Mouse (Mus musculus) thymus, adult 2 months (tissue): Measurements from ENCODE around the gene Ssx2ip.

Source experiments
- CTCF ChIP-seq: fragments of 200-500 bp; IDR thresholded peaks from 2 replicates; pipeline ENCODE4 v1.5.1; 2012; ENCODE audit warnings: mild to moderate bottlenecking, control low read depth, low read length, moderate library complexity, borderline replicate concordance; ENCODE audit not compliant: control insufficient read depth, poor library complexity, insufficient read depth; ENCODE audit errors: extremely low read depth
- POLR2A ChIP-seq: fragments of 200-500 bp; IDR thresholded peaks from 2 replicates; pipeline ENCODE4 v1.6.1; 2012; ENCODE audit warnings: mild to moderate bottlenecking, low read length, control low read depth, moderate library complexity; ENCODE audit not compliant: control insufficient read depth, poor library complexity, insufficient read depth; ENCODE audit errors: extremely low read depth

DNA sequence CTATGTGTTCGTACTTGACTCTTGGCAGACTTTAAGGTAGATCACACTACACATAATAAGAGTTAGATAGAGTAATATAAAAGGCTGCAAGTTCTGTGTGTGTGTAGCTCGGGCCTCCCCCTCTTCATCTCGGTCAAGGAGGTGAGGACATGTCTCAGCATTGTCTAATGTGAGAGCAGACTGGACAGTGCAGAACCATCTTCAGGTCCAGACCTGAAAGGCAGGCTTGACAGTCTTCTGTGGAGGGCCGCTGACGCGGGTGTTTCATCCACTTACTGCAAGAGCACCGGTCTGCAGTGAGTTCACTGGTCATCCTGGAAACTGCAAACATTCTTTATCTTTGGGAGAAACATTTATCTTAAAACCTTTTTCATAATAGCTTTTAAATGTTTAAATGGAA, 38.0 kb downstream of the Ssx2ip start:
- TF ChIP-seq CTCF (no peak), POLR2A (no peak)
